Mouse (Mus musculus) hindbrain, embryonic 15.5 days (tissue): ENCODE data around the gene Rnpc3. TPM values are rescaled to one million over a fixed set of nuclear protein-coding genes. Genes with fewer than 3 reads are reported as not detected.

Experiments
- polyA plus RNA-seq: library from polyadenylated mRNA; unstranded; fragments of >200 nt; fragmentation: Nextera tagmentation; extraction: Ambion mirVana; gene quantifications from 2 replicates; pipeline ENCODE4 v1.2.1, GENCODE M21; 2015

The Rnpc3 gene
- polyA plus RNA-seq, 1 experiment from 2014 or later, result 48.1 TPM

Other genes with a start within 250 kb of the Rnpc3 start
- gene Amy2a1, start 97.7 kb downstream of the Rnpc3 start, polyA plus RNA-seq, result 1.1 and 1.8 TPM in 2 replicates
- 19.9 TPM in 2 replicates for gene Amy1, start 23.4 kb downstream of the Rnpc3 start, polyA plus RNA-seq